Mouse (Mus musculus) heart, embryonic 12.5 days (tissue): ENCODE measurements around the gene Rhoc. TPM values are rescaled to one million over a fixed set of nuclear protein-coding genes. Genes with fewer than 3 reads are reported as not detected.

Experiments
- ATAC-seq: fragments of 200-750 bp; cut with Nextera tagmentation; 2 replicates; pipeline ENCODE4 v1.8.0; 2017; ENCODE audit warnings: moderate TSS enrichment, moderate library complexity; ENCODE audit not compliant: insufficient number of reproducible peaks, low FRiP score
- H3K27ac ChIP-seq: fragments of 300-500 bp; sonication (generic); 2 replicates; pipeline ENCODE4 v1.5.1; 2016; ENCODE audit warnings: mild to moderate bottlenecking, moderate library complexity; ENCODE audit not compliant: poor library complexity, severe bottlenecking
- H3K27me3 ChIP-seq: fragments of 300-500 bp; sonication (generic); replicated peaks from 2 replicates; pipeline ENCODE4 v1.6.1; 2016; ENCODE audit warnings: mild to moderate bottlenecking, moderate library complexity
- H3K36me3 ChIP-seq: fragments of 300-500 bp; sonication (generic); 2 replicates; pipeline ENCODE4 v1.6.1; 2016; ENCODE audit warnings: mild to moderate bottlenecking, moderate library complexity
- H3K4me1 ChIP-seq: fragments of 300-500 bp; sonication (generic); replicated peaks from 2 replicates; pipeline ENCODE4 v1.6.1; 2016; ENCODE audit warnings: mild to moderate bottlenecking
- H3K4me2 ChIP-seq: fragments of 300-500 bp; sonication (generic); 2 replicates; pipeline ENCODE4 v1.6.1; 2016; ENCODE audit warnings: mild to moderate bottlenecking, moderate library complexity
- H3K4me3 ChIP-seq: fragments of 300-500 bp; sonication (generic); 2 replicates; pipeline ENCODE4 v1.5.1; 2016; ENCODE audit warnings: mild to moderate bottlenecking
- H3K9ac ChIP-seq: fragments of 300-500 bp; sonication (generic); 2 replicates; pipeline ENCODE4 v1.6.1; 2016; ENCODE audit warnings: mild to moderate bottlenecking, moderate library complexity
- H3K9me3 ChIP-seq: fragments of 300-500 bp; sonication (generic); replicated peaks from 2 replicates; pipeline ENCODE4 v1.6.1; 2016; ENCODE audit warnings: mild to moderate bottlenecking, moderate library complexity
- WGBS: fragments of 180-500 bp; shearing (Covaris S2); methylation state at CpG from one replicate; pipeline ENCODE4 v1.1.7; 2016; 5-methylcytosine and 5-hydroxymethylcytosine counted together
- polyA plus RNA-seq: library from polyadenylated mRNA; unstranded; fragments of >200 nt; fragmentation: Nextera tagmentation; extraction: Ambion mirVana; gene quantifications from 2 replicates; pipeline ENCODE4 v1.2.1, GENCODE M21; 2016

Gene Rhoc
- polyA plus RNA-seq, 1 experiment from 2014 or later: 260 TPM

- no peak overlapping the region for H3K9ac ChIP-seq
- H3K27me3 ChIP-seq: no peaks in the 10 kb centered on the region
- H3K27ac ChIP-seq: no peak overlapping the region
- no peak overlapping the region for H3K4me3 ChIP-seq
- WGBS: 96% methylated on average over 7 of the region's 7 CpGs
- no peaks in the 10 kb centered on the region for H3K9me3 ChIP-seq
- H3K4me2 ChIP-seq: no peak overlapping the region
- ATAC-seq: no peak
- peaks cover 21% of the 10 kb centered on the region for H3K36me3 ChIP-seq
- peaks cover 47% of the 10 kb centered on the region for H3K4me1 ChIP-seq
Observed at GRCm38 (mm10) chr3:104816130-104816529, 28.0 kb downstream of the Rhoc start.

GRCm38 (mm10) chr3:104817481-104817990 is 29.4 kb downstream of the Rhoc start:
- H3K27ac ChIP-seq: peak overlapping the region; percentile 97
- H3K4me1 ChIP-seq: peaks cover 42% of the 10 kb centered on the region
- ATAC-seq: peak; percentile 77
- H3K36me3 ChIP-seq: peaks cover 28% of the 10 kb centered on the region
- H3K9ac ChIP-seq: peak overlapping the region; percentile 97
- peak overlapping the region; percentile 97 for H3K4me3 ChIP-seq
- peak overlapping the region; percentile 80 for H3K4me2 ChIP-seq
- no peaks in the 10 kb centered on the region for H3K9me3 ChIP-seq
- under 1% methylated on average over 46 of the region's 46 CpGs for WGBS
- H3K27me3 ChIP-seq: no peaks in the 10 kb centered on the region

GRCm38 (mm10) chr3:104817991-104818748 is 30.0 kb downstream of the Rhoc start, which contains the start of gene Mov10:
Gene Mov10 (minus strand): TSS chr3:104818563.
- WGBS: under 1% methylated on average over 39 of the region's 40 CpGs
- peak within 1 kb of the TSS; percentile 97 for H3K27ac ChIP-seq
- H3K4me3 ChIP-seq: peak within 1 kb of the TSS; percentile 97
- peak; percentile 88 for ATAC-seq
- no peaks in the 10 kb centered on the region for H3K9me3 ChIP-seq
- peak within 1 kb of the TSS; percentile 80 for H3K4me2 ChIP-seq
- H3K27me3 ChIP-seq: no peaks in the 10 kb centered on the region
- H3K36me3 ChIP-seq: peaks cover 30% of the 10 kb centered on the region
- peak within 1 kb of the TSS; percentile 97 for H3K9ac ChIP-seq
- peaks cover 42% of the 10 kb centered on the region for H3K4me1 ChIP-seq

GRCm38 (mm10) chr3:104818749-104819134 is 30.6 kb downstream of the Rhoc start:
- H3K4me1 ChIP-seq: peaks cover 42% of the 10 kb centered on the region

GRCm38 (mm10) chr3:104820426-104820825 is 32.3 kb downstream of the Rhoc start:
- ATAC-seq: no peak
- H3K36me3 ChIP-seq: peaks cover 22% of the 10 kb centered on the region
- H3K4me1 ChIP-seq: peaks cover 39% of the 10 kb centered on the region
- no peak overlapping the region for H3K4me3 ChIP-seq
- WGBS: 72% methylated on average over 1 of the region's 1 CpGs
- 0 out of 2 replicates have a peak overlapping the region, but pooled peaks have one; percentile 67 for H3K27ac ChIP-seq
- no peaks in the 10 kb centered on the region for H3K9me3 ChIP-seq
- H3K4me2 ChIP-seq: no peak overlapping the region
- no peak overlapping the region for H3K9ac ChIP-seq
- H3K27me3 ChIP-seq: no peaks in the 10 kb centered on the region

More at GRCm38 (mm10) chr3:104818749-104819134, 30.6 kb downstream of the Rhoc start:
- H3K36me3 ChIP-seq: peaks cover 25% of the 10 kb centered on the region
- WGBS: 2% methylated on average over 3 of the region's 3 CpGs
- ATAC-seq: no peak
- no peaks in the 10 kb centered on the region for H3K9me3 ChIP-seq
- peak overlapping the region; percentile 97 for H3K4me3 ChIP-seq
- peak overlapping the region; percentile 97 for H3K27ac ChIP-seq
- peak overlapping the region; percentile 97 for H3K9ac ChIP-seq
- no peaks in the 10 kb centered on the region for H3K27me3 ChIP-seq
- H3K4me2 ChIP-seq: peak overlapping the region; percentile 80

GRCm38 (mm10) chr3:104822413-104822812 is 34.2 kb downstream of the Rhoc start:
- WGBS: 82% methylated on average over 3 of the region's 3 CpGs
- H3K4me1 ChIP-seq: peaks cover 23% of the 10 kb centered on the region

GRCm38 (mm10) chr3:104835797-104836196 is 47.6 kb downstream of the Rhoc start:
- no peak for ATAC-seq
- WGBS: 91% methylated on average over 3 of the region's 3 CpGs
- Histone ChIP-seq H3K4me1 (no peaks in the 10 kb centered on the region), H3K4me3 (no peak overlapping the region), H3K36me3 (peaks cover 63% of the 10 kb centered on the region), H3K27ac (no peak overlapping the region), H3K27me3 (no peaks in the 10 kb centered on the region), H3K9me3 (no peaks in the 10 kb centered on the region), H3K4me2 (no peak overlapping the region), H3K9ac (no peak overlapping the region)

More at GRCm38 (mm10) chr3:104822413-104822812, 34.2 kb downstream of the Rhoc start:
- no peak overlapping the region for H3K4me3 ChIP-seq
- no peaks in the 10 kb centered on the region for H3K9me3 ChIP-seq
- no peaks in the 10 kb centered on the region for H3K27me3 ChIP-seq
- H3K36me3 ChIP-seq: peaks cover 30% of the 10 kb centered on the region
- H3K27ac ChIP-seq: no peak overlapping the region
- no peak overlapping the region for H3K9ac ChIP-seq
- H3K4me2 ChIP-seq: no peak overlapping the region
- ATAC-seq: no peak

GRCm38 (mm10) chr3:104841049-104841448 is 52.9 kb downstream of the Rhoc start:
- Histone ChIP-seq H3K27me3 (no peaks in the 10 kb centered on the region), H3K27ac (no peak overlapping the region), H3K4me1 (no peaks in the 10 kb centered on the region), H3K9ac (no peak overlapping the region), H3K4me3 (no peak overlapping the region), H3K9me3 (no peaks in the 10 kb centered on the region), H3K4me2 (no peak overlapping the region), H3K36me3 (peaks cover 71% of the 10 kb centered on the region)
- ATAC-seq: no peak
- 92% methylated on average over 5 of the region's 5 CpGs for WGBS

Other genes starting within 250 kb of the Rhoc start
- 89.3 and 89.4 TPM in 2 replicates for gene Slc16a1, start 149.7 kb upstream of the Rhoc start, polyA plus RNA-seq
- gene Ppm1j, start 7.3 kb upstream of the Rhoc start, polyA plus RNA-seq: 39.2 and 39.3 TPM in 2 replicates
- 1.3 and 1.6 TPM in 2 replicates for gene Fam19a3, start 6.5 kb upstream of the Rhoc start, polyA plus RNA-seq
- 43.4 and 45.0 TPM in 2 replicates for gene Mov10, start 30.2 kb downstream of the Rhoc start, polyA plus RNA-seq
- gene St7l, start 75.6 kb downstream of the Rhoc start, polyA plus RNA-seq: 26.0 and 30.9 TPM in 2 replicates
- 187 and 188 TPM in 2 replicates for gene Capza1, start 76.1 kb downstream of the Rhoc start, polyA plus RNA-seq
- 1.3 and 1.4 TPM in 2 replicates for gene Wnt2b, start 173.5 kb downstream of the Rhoc start, polyA plus RNA-seq